Mouse (Mus musculus): ENCODE data around the gene Snrpd3. TPM values are rescaled to one million over a fixed set of nuclear protein-coding genes. Genes with fewer than 3 reads are reported as not detected.

Gene Snrpd3
- polyA plus RNA-seq, 1 experiment from 2014 or later, result 119 TPM

GRCm38 (mm10) chr10:75558515-75558914 lies 41.2 kb downstream of the Snrpd3 start:
- Histone ChIP-seq H3K4me1 (replicated peaks; ENCODE audit: control insufficient read depth, insufficient read depth, low read length) (peaks cover 45% of the 10 kb centered on the region), H3K9ac (peak overlapping the region; percentile 84), H3K4me3 (replicated peaks; ENCODE audit: low read length) (peak overlapping the region; percentile 70), H3K9me3 (ENCODE audit: control insufficient read depth, low read length) (no peaks in the 10 kb centered on the region), H3K27me3 (ENCODE audit: control insufficient read depth, insufficient read depth, low read length) (peaks cover 9% of the 10 kb centered on the region; the same call in 1 of the 2 replicates), H3K4me2 (replicated peaks) (peak overlapping the region; percentile 92), H3K36me3 (replicated peaks; ENCODE audit: control insufficient read depth, insufficient read depth) (peaks cover 34% of the 10 kb centered on the region), H3K27ac (peak overlapping the region; percentile 98)
- 20% methylated on average over 3 of the region's 3 CpGs for WGBS
- ATAC-seq (ENCODE audit: low FRiP score) (peak; percentile 16), DNase-seq (ENCODE audit: low spot score) (peak; percentile 73)

GRCm38 (mm10) chr10:75559041-75559675 lies 41.8 kb downstream of the Snrpd3 start:
- Histone ChIP-seq H3K4me1 (replicated peaks; ENCODE audit: control insufficient read depth, insufficient read depth, low read length) (peaks cover 45% of the 10 kb centered on the region), H3K9ac (peak overlapping the region; percentile 84), H3K4me2 (replicated peaks) (peak overlapping the region; percentile 92), H3K4me3 (replicated peaks; ENCODE audit: low read length) (peak overlapping the region; percentile 70), H3K27me3 (ENCODE audit: control insufficient read depth, insufficient read depth, low read length) (peaks cover 9% of the 10 kb centered on the region; the same call in 1 of the 2 replicates), H3K27ac (peak overlapping the region; percentile 98), H3K9me3 (ENCODE audit: control insufficient read depth, low read length) (no peaks in the 10 kb centered on the region), H3K36me3 (replicated peaks; ENCODE audit: control insufficient read depth, insufficient read depth) (peaks cover 27% of the 10 kb centered on the region)
- DNase-seq (ENCODE audit: low spot score) (peak; percentile 62), ATAC-seq (ENCODE audit: low FRiP score) (peak; percentile 8; the same call in 1 of the 2 replicates)
- 3% methylated on average over 14 of the region's 14 CpGs for WGBS

GRCm38 (mm10) chr10:75559676-75560548 lies 42.6 kb downstream of the Snrpd3 start, which contains the start of gene Lrrc75b:
Lrrc75b (minus strand) TSS chr10:75560330.
- H3K27me3 ChIP-seq (ENCODE audit: control insufficient read depth, insufficient read depth, low read length), result peaks cover 9% of the 10 kb centered on the region; the same call in 1 of the 2 replicates
- peak within 1 kb of the TSS; percentile 70 for H3K4me3 ChIP-seq (replicated peaks; ENCODE audit: low read length)
- peak within 1 kb of the TSS; percentile 84 for H3K9ac ChIP-seq
- H3K36me3 ChIP-seq (replicated peaks; ENCODE audit: control insufficient read depth, insufficient read depth), result peaks cover 23% of the 10 kb centered on the region
- peak; percentile 63 for DNase-seq (ENCODE audit: low spot score)
- WGBS, result under 1% methylated on average over 74 of the region's 75 CpGs
- peak; percentile 32 for ATAC-seq (ENCODE audit: low FRiP score)
- peaks cover 45% of the 10 kb centered on the region for H3K4me1 ChIP-seq (replicated peaks; ENCODE audit: control insufficient read depth, insufficient read depth, low read length)
- no peaks in the 10 kb centered on the region for H3K9me3 ChIP-seq (ENCODE audit: control insufficient read depth, low read length)
- H3K4me2 ChIP-seq (replicated peaks), result peak within 1 kb of the TSS; percentile 92
- peak within 1 kb of the TSS; percentile 98 for H3K27ac ChIP-seq

- peaks cover 17% of the 10 kb centered on the region for H3K36me3 ChIP-seq (replicated peaks; ENCODE audit: control insufficient read depth, insufficient read depth)
- H3K4me1 ChIP-seq (replicated peaks; ENCODE audit: control insufficient read depth, insufficient read depth, low read length), result peaks cover 44% of the 10 kb centered on the region
- 11% methylated on average over 6 of the region's 6 CpGs for WGBS
- H3K27me3 ChIP-seq (ENCODE audit: control insufficient read depth, insufficient read depth, low read length), result peaks cover 9% of the 10 kb centered on the region; the same call in 1 of the 2 replicates
- peak overlapping the region; percentile 84 for H3K9ac ChIP-seq
- DNase-seq (ENCODE audit: low spot score) (peak; percentile 53), ATAC-seq (ENCODE audit: low FRiP score) (peak; percentile 18)
- peak overlapping the region; percentile 70 for H3K4me3 ChIP-seq (replicated peaks; ENCODE audit: low read length)
- no peaks in the 10 kb centered on the region for H3K9me3 ChIP-seq (ENCODE audit: control insufficient read depth, low read length)
- peak overlapping the region; percentile 98 for H3K27ac ChIP-seq
- H3K4me2 ChIP-seq (replicated peaks), result peak overlapping the region; percentile 92
Measured at GRCm38 (mm10) chr10:75560549-75560899, 43.2 kb downstream of the Snrpd3 start.

GRCm38 (mm10) chr10:75561071-75561654 lies 43.8 kb downstream of the Snrpd3 start, which contains the start of gene Ggt1:
Ggt1 (plus strand) TSS chr10:75561604.
- ATAC-seq (ENCODE audit: low FRiP score) (no peak), DNase-seq (ENCODE audit: low spot score) (no peak)
- Histone ChIP-seq H3K9me3 (ENCODE audit: control insufficient read depth, low read length) (no peaks in the 10 kb centered on the region), H3K4me2 (replicated peaks) (peak within 1 kb of the TSS; percentile 92), H3K27ac (peak within 1 kb of the TSS; percentile 98), H3K4me1 (replicated peaks; ENCODE audit: control insufficient read depth, insufficient read depth, low read length) (peaks cover 39% of the 10 kb centered on the region), H3K36me3 (replicated peaks; ENCODE audit: control insufficient read depth, insufficient read depth) (peaks cover 10% of the 10 kb centered on the region), H3K27me3 (ENCODE audit: control insufficient read depth, insufficient read depth, low read length) (peaks cover 9% of the 10 kb centered on the region; the same call in 1 of the 2 replicates), H3K9ac (peak within 1 kb of the TSS; percentile 84), H3K4me3 (replicated peaks; ENCODE audit: low read length) (peak within 1 kb of the TSS; percentile 70)
- 49% methylated on average over 10 of the region's 10 CpGs for WGBS

GRCm38 (mm10) chr10:75562596-75562995 lies 45.2 kb downstream of the Snrpd3 start:
- H3K9me3 ChIP-seq (ENCODE audit: control insufficient read depth, low read length), result no peaks in the 10 kb centered on the region
- H3K27ac ChIP-seq, result no peak overlapping the region
- H3K4me1 ChIP-seq (replicated peaks; ENCODE audit: control insufficient read depth, insufficient read depth, low read length), result peaks cover 25% of the 10 kb centered on the region
- ATAC-seq (ENCODE audit: low FRiP score) (no peak), DNase-seq (ENCODE audit: low spot score) (no peak)
- H3K4me3 ChIP-seq (replicated peaks; ENCODE audit: low read length), result no peak overlapping the region
- H3K27me3 ChIP-seq (ENCODE audit: control insufficient read depth, insufficient read depth, low read length), result peaks cover 9% of the 10 kb centered on the region; the same call in 1 of the 2 replicates
- no peaks in the 10 kb centered on the region for H3K36me3 ChIP-seq (replicated peaks; ENCODE audit: control insufficient read depth, insufficient read depth)
- 87% methylated on average over 8 of the region's 8 CpGs for WGBS
- no peak overlapping the region for H3K4me2 ChIP-seq (replicated peaks)
- H3K9ac ChIP-seq, result no peak overlapping the region

- Histone ChIP-seq H3K36me3 (replicated peaks; ENCODE audit: control insufficient read depth, insufficient read depth) (no peaks in the 10 kb centered on the region), H3K4me2 (replicated peaks) (no peak overlapping the region), H3K9ac (no peak overlapping the region), H3K9me3 (ENCODE audit: control insufficient read depth, low read length) (no peaks in the 10 kb centered on the region), H3K4me3 (replicated peaks; ENCODE audit: low read length) (no peak overlapping the region), H3K4me1 (replicated peaks; ENCODE audit: control insufficient read depth, insufficient read depth, low read length) (peaks cover 14% of the 10 kb centered on the region), H3K27me3 (ENCODE audit: control insufficient read depth, insufficient read depth, low read length) (peaks cover 9% of the 10 kb centered on the region; the same call in 1 of the 2 replicates), H3K27ac (no peak overlapping the region)
- no peak for ATAC-seq (ENCODE audit: low FRiP score)
- 83% methylated on average over 12 of the region's 12 CpGs for WGBS
- no peak for DNase-seq (ENCODE audit: low spot score)
Measured at GRCm38 (mm10) chr10:75564687-75565265, 47.4 kb downstream of the Snrpd3 start.

- Histone ChIP-seq H3K4me1 (replicated peaks; ENCODE audit: control insufficient read depth, insufficient read depth, low read length) (peaks cover 10% of the 10 kb centered on the region), H3K4me3 (replicated peaks; ENCODE audit: low read length) (no peak overlapping the region), H3K36me3 (replicated peaks; ENCODE audit: control insufficient read depth, insufficient read depth) (no peaks in the 10 kb centered on the region), H3K27me3 (ENCODE audit: control insufficient read depth, insufficient read depth, low read length) (peaks cover 9% of the 10 kb centered on the region; the same call in 1 of the 2 replicates), H3K9me3 (ENCODE audit: control insufficient read depth, low read length) (no peaks in the 10 kb centered on the region), H3K9ac (no peak overlapping the region), H3K4me2 (replicated peaks) (no peak overlapping the region), H3K27ac (no peak overlapping the region)
- no peak for ATAC-seq (ENCODE audit: low FRiP score)
- 74% methylated on average over 6 of the region's 6 CpGs for WGBS
- no peak for DNase-seq (ENCODE audit: low spot score)
Measured at GRCm38 (mm10) chr10:75565436-75565835, 48.1 kb downstream of the Snrpd3 start.

Data from hindbrain, embryonic 14.5 days (tissue).